Mouse (Mus musculus) brain, adult 2 months (tissue): Measurements from ENCODE around the gene Tspear.
"Not testable (repeated sequence)": the region's sequence is repeated elsewhere in the genome, so short reads cannot be mapped to it uniquely, and the experiment has no call there.

Source experiments
- DNase-seq: peaks from one replicate; pipeline ENCODE4 v3.0.0; 2011; ENCODE audit warnings: low read depth, low spot score

The Tspear gene

GRCm38 (mm10) chr10:77711157-77711556, 24.8 kb downstream of the Tspear start, which contains the start of gene Gm10024:
Gene Gm10024 (plus strand): TSS chr10:77711457.
- DNase-seq = not testable (repeated sequence)

GRCm38 (mm10) chr10:77713734-77714133, 27.4 kb downstream of the Tspear start:
- DNase-seq = no peak

- no peak for DNase-seq
Measured at GRCm38 (mm10) chr10:77715507-77715906, 29.1 kb downstream of the Tspear start, which contains the start of gene Gm10142. Gene Gm10142 (plus strand): TSS chr10:77715807.

GRCm38 (mm10) chr10:77720299-77720698, 33.9 kb downstream of the Tspear start, which contains the start of gene Krtap12-1:
Gene Krtap12-1 (plus strand): TSS chr10:77720599.
- not testable (repeated sequence) for DNase-seq

- no peak for DNase-seq
Measured at GRCm38 (mm10) chr10:77724855-77725254, 38.5 kb downstream of the Tspear start.

GRCm38 (mm10) chr10:77726186-77726585, 39.8 kb downstream of the Tspear start, which contains the start of gene Gm10100:
Gene Gm10100 (plus strand): TSS chr10:77726486.
- no peak for DNase-seq

GRCm38 (mm10) chr10:77728280-77728679, 41.9 kb downstream of the Tspear start:
- DNase-seq = peak; percentile 20

- no peak for DNase-seq
Measured at GRCm38 (mm10) chr10:77729241-77729640, 42.9 kb downstream of the Tspear start.

GRCm38 (mm10) chr10:77735928-77736327, 49.6 kb downstream of the Tspear start:
- no peak for DNase-seq

GRCm38 (mm10) chr10:77738929-77739328, 52.6 kb downstream of the Tspear start:
- DNase-seq = no peak

- DNase-seq = not testable (repeated sequence)
Measured at GRCm38 (mm10) chr10:77741924-77742688, 55.7 kb downstream of the Tspear start, which contains the start of gene Gm18596. Gene Gm18596 (minus strand): TSS chr10:77742638.

GRCm38 (mm10) chr10:77750686-77751085, 64.3 kb downstream of the Tspear start:
- not testable (repeated sequence) for DNase-seq

- not testable (repeated sequence) for DNase-seq
Measured at GRCm38 (mm10) chr10:77751254-77751653, 64.9 kb downstream of the Tspear start, which contains the start of gene Gm9736. Gene Gm9736 (minus strand): TSS chr10:77751354.

- DNase-seq = not testable (repeated sequence)
Measured at GRCm38 (mm10) chr10:77752312-77752711, 65.9 kb downstream of the Tspear start.

GRCm38 (mm10) chr10:77753448-77753847, 67.1 kb downstream of the Tspear start:
- DNase-seq = no peak

GRCm38 (mm10) chr10:77759582-77759981, 73.2 kb downstream of the Tspear start, which contains the start of gene Gm3233:
Gene Gm3233 (minus strand): TSS chr10:77759682.
- DNase-seq = not testable (repeated sequence)

- DNase-seq = no peak
Measured at GRCm38 (mm10) chr10:77769727-77770126, 83.4 kb downstream of the Tspear start.

- DNase-seq = not testable (repeated sequence)
Measured at GRCm38 (mm10) chr10:77771225-77771624, 84.9 kb downstream of the Tspear start, which contains the start of gene Gm3238. Gene Gm3238 (minus strand): TSS chr10:77771325.

- not testable (repeated sequence) for DNase-seq
Measured at GRCm38 (mm10) chr10:77772142-77772541, 85.8 kb downstream of the Tspear start.

GRCm38 (mm10) chr10:77776844-77777243, 90.5 kb downstream of the Tspear start, which contains the start of gene Gm7138:
Gene Gm7138 (minus strand): TSS chr10:77776944.
- DNase-seq = not testable (repeated sequence)

GRCm38 (mm10) chr10:77782442-77782841, 96.1 kb downstream of the Tspear start, which contains the start of gene Gm3250:
Gene Gm3250 (minus strand): TSS chr10:77782542.
- DNase-seq = not testable (repeated sequence)

GRCm38 (mm10) chr10:77783396-77783795, 97.0 kb downstream of the Tspear start:
- not testable (repeated sequence) for DNase-seq
